Mouse (Mus musculus) common myeloid progenitor, adult 5-6 weeks (primary cell): ENCODE results near the gene 1700017B05Rik. TPM values are rescaled to one million over a fixed set of nuclear protein-coding genes. Genes with fewer than 3 reads are reported as not detected.
A peak's percentile ranks its signal among the peaks of the same experiment; 100 is the strongest.
"Not testable (repeated sequence)": the region's sequence is repeated elsewhere in the genome, so short reads cannot be mapped to it uniquely, and the experiment has no call there.

Source experiments
- ATAC-seq: replicated peaks from 2 replicates; pipeline ENCODE4 v1.8.0; 2016; ENCODE audit warnings: low read depth, mild to moderate bottlenecking, moderate TSS enrichment, inconsistent platforms; ENCODE audit not compliant: poor library complexity, severe bottlenecking
- total RNA-seq: library from RNA; stranded (forward); fragments of 200-1000, 187-1606 nt; gene quantifications from 2 replicates; pipeline ENCODE4 v1.2.3, GENCODE M21; 2017

The 1700017B05Rik gene
- total RNA-seq, 1 experiment from 2014 or later = 31.9 TPM

DNA sequence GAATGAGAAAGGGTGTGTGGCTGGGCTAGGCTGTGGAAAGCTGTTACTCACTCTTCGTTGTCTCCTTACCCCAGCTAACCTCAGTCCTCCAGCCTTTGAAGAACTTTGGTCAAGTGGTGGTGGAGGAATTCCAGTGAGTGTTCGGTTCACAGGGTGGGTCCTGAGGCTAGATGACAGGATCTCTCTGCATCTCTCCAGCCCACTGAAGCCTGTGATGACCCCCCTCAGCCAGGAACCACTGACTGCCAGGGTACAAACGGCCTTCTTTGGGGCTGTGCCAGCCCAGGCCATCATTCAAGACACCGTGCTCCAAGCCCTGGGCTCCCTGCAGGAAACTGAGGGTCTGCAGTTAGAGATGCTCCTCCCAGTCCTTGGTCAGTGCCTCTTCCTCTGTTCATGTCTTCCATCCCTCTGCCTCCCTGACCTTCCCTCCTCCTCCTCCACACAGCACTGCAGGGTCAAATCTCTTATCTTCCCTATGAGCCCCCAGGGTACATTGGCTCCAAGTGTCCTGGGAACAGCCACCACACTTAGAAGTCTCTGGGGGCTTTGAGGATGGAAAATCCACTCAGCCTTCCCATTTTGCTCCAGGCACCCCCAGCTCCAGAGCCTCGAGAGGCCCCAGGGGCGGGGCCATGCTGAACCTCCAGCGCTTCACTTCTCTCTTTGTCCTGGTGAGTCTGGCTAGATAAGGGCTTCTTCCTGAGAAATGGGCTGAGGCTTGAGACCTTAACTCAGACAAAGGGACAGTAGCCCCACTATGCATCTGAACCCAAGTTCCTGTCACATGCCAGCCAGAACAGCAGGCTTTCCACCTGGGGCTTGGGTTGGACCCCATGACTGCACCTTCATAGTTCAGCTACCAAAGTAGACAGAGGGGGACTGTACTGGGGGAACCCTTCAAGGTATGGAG, 14.1 kb downstream of the 1700017B05Rik start:
- no peak for ATAC-seq

- peak; percentile 54; the same call in 1 of the 2 replicates for ATAC-seq
These were observed 15.2 kb downstream of the 1700017B05Rik start for GRCm38 (mm10) chr9:57247201-57247671.

DNA sequence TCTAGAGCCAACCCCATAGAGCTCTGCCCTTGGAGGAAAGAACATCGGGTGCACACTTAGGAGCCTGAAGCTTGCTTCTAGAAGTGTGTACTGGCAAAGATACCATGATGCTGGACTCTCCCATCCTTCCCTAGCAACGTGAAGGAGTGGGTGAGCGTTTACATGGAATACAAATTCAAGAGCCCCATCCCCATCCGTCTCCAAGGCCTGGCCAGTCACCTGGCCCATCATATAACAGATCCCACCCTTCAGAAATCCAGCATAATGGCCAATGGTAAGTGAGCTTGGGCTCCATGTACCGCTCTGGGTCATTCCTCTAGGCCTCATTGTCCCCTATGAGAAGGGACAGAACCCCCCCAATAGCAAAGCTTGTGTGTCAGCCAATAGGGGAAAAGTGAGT, 15.9 kb downstream of the 1700017B05Rik start:
- ATAC-seq = no peak

DNA sequence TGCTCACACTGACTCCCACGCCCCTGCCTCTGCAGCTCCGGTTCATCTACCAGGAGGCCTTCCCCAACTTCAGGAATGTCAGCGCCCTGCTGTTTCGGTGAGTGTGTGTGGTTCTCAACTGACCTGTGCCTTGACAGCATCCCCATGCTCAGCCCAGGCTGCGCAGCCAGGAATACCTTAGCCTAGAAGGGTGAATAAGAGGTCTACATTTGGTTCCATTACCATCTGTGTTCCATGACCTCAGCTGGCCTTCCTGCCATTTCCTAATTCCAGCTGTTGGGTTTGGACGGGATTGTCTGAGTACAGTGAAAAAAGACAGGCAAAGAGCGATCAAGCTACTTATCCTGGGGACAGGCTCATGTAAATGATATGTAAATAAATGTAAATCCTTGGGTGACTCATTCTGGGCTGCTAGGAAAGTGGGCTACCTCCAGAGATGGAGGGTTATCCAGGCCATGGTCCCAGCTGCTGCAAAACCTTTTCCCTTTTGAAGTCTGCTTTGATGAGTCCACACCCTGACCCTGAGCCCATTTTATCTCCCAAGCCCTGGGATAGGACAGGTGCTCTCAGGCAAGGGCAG, 18.2 kb downstream of the 1700017B05Rik start:
- ATAC-seq = no peak

- no peak for ATAC-seq
These were observed 19.5 kb downstream of the 1700017B05Rik start for GRCm38 (mm10) chr9:57242916-57243315.

GRCm38 (mm10) chr9:57241111-57241510, 21.3 kb downstream of the 1700017B05Rik start:
- ATAC-seq = no peak

DNA sequence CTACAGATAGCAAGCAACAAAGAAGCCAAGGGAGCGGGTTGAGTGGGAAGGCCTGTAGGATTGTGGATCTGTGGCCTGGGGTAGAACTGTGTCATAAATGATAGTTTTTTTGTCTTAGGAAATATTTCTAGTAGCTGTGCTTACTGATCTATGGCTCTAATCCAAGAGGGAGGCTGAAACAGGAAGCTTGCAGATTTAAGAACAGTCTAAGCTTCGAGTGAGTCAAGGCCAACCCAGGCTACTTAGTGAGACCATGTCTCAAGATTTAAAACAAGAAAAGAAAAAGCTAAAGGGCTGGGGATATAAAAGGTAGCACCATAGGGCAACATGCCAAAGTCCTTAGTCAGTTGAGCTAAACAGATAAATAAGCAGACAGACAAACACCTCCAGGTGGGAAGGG, 24.2 kb downstream of the 1700017B05Rik start:
- ATAC-seq = no peak

- no peak for ATAC-seq
These were observed 24.7 kb downstream of the 1700017B05Rik start for GRCm38 (mm10) chr9:57237705-57238104.

GRCm38 (mm10) chr9:57236256-57236655, 26.2 kb downstream of the 1700017B05Rik start, which contains the start of gene Trcg1:
Gene Trcg1 (plus strand): TSS chr9:57236556.
- no peak for ATAC-seq

DNA sequence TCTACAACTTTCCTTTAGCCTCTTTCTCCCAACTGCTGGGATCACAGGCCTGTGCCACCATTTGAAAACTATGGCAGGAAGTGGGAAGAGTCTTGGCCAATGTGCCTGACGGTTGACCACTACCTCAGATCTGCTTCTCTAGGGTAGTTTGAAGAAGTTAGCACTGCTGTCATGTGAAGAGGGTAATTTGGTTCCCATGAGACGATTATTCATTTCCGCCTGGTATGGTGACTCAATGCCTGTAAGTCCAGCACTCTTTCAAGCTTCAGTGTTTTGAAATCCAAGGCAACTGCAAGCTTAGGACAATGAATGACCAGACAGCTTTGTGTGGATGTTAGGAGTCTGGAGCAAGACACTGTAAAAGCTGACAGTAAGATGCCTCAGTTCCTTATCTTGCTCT, 28.6 kb downstream of the 1700017B05Rik start:
- no peak for ATAC-seq

GRCm38 (mm10) chr9:57233142-57233541, 29.3 kb downstream of the 1700017B05Rik start:
- ATAC-seq = peak; percentile 57

- ATAC-seq = no peak
These were observed 30.0 kb downstream of the 1700017B05Rik start for GRCm38 (mm10) chr9:57232341-57232940.

DNA sequence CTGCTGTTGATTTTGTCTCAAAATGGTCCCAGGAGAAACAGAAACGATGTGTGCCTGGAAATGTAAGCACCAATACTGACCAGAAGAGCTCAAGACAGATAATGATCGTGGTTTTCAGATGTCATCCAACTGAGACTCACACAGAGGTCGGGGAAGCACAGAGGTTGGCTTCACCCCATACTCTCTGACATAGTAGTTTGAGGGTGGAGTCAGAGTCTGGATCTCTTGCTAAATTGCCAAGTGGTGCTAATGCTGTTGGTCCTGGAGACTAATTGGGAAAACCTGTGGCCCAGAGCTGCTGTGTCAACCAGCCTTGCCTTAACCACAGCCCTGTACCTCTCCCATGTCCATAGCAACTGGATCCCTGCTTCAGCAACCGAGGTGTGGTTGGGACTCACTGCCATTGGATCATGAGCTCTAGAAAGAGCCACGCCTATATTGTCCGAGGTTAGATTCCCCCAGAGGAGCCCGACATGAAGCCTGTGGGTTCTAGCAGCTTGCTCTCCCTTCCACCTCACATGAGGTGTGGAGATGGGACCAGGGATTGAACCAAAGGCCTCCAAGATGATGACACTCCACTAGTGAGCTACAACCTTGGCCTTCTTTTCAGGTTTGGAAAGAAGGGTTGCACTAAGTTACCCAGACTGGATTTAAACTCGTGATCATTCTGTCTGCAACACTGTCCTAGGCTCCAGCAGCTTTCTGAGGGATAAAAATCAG, 30.7 kb downstream of the 1700017B05Rik start:
- no peak for ATAC-seq

GRCm38 (mm10) chr9:57230146-57230783, 32.1 kb downstream of the 1700017B05Rik start:
- ATAC-seq = no peak

- ATAC-seq = no peak
These were observed 32.7 kb downstream of the 1700017B05Rik start for GRCm38 (mm10) chr9:57229726-57230125.

DNA sequence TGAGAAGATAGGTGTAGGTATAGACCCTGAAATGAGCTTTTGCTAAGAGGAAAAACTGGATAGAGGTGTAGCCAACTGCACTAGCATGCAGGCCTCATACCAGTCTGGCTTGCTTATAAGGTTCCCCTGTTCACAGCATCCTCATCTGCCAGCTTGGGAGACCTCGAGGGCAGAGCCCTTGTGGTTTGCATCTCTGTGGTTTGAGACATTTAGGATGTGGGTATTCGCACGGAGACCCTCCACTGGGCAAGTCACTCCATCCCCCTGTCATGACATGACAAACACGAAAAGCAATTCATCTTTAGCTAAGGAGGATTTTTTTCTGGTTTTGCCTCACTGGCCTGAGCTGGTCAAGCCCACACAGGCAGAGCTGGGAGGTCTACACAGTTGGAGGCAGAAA, 34.2 kb downstream of the 1700017B05Rik start:
- no peak for ATAC-seq

- no peak for ATAC-seq
These were observed 35.2 kb downstream of the 1700017B05Rik start for GRCm38 (mm10) chr9:57227203-57227602.

DNA sequence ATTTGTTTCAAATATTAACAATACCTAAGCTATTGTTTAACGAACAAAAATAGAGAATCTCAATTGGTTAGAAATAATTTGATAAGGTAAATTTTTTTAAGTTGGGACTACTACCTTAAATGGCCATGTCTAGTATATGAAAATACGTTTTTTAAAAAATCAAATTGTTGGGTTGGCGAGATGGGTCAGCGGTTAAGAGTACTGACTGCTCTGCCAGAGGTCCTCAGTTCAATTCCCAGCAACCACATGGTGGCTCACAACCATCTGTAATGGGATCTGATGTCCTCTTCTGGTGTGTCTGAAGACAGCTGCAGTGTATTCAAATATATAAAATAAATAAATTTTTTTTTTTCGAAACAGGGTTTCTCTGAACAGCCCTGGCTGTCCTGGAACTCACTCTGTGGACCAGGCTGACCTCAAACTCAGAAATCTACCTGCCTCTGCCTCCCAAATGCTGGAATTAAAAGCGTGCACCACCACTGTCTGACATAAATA, 35.7 kb downstream of the 1700017B05Rik start:
- ATAC-seq = not testable (repeated sequence)

DNA sequence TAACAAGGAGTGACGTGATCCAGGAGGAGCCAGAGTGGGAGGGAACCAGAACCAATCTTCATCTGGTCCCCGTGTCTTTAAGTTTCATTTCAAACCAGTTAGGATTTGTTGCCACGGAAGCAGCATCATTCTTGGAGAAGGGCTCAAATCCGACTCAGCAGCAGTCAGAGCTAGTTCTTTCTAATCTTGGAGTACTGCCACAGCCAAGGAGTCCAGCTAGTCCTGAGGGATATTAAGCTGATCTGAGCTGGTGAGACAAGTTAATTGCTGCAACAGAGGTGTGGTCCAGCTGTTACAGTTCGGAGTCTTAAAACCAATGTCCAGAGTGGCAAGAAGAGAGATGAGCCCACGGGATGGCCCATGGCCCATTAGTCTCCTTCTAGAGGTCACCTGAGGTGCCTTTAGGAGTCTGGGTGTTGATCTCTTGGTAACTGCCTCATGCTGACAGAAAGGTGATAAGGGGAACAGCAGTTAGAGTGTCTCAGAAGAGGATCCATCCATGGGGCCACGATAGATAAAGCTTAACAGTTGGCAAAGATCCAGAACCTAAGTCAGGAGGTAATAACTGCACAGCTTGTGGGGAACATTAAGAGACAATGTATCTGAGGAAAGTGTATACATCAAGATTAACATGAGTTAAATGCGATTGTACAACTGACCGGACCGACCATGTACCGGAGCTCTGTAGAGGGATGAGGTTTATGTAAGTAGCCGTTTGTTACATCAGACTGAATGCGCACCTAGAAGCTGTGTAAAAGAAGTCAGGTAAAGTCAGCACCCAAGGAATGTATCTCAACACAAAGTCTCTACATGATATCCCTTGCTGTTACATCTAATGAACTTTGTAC, 36.4 kb downstream of the 1700017B05Rik start:
- peak; percentile 77 for ATAC-seq
